Mouse (Mus musculus) limb, embryonic 12.5 days (tissue): Measurements from ENCODE around the gene Becn1. TPM values are rescaled to one million over a fixed set of nuclear protein-coding genes. Genes with fewer than 3 reads are reported as not detected.
A peak's percentile ranks its signal among the peaks of the same experiment; 100 is the strongest.

Experiments
- ATAC-seq: fragments of 200-750 bp; cut with Nextera tagmentation; 2 replicates; pipeline ENCODE4 v1.8.0; 2017; ENCODE audit warnings: low read depth, moderate TSS enrichment; ENCODE audit not compliant: insufficient number of reproducible peaks, insufficient read depth, low FRiP score, low TSS enrichment
- H3K27ac ChIP-seq: fragments of 300-500 bp; sonication (generic); 2 replicates; pipeline ENCODE4 v1.5.1; 2016; ENCODE audit warnings: mild to moderate bottlenecking, moderate library complexity
- H3K27me3 ChIP-seq: fragments of 300-500 bp; sonication (generic); 2 replicates; pipeline ENCODE4 v1.6.1; 2016; ENCODE audit warnings: mild to moderate bottlenecking, moderate library complexity
- H3K36me3 ChIP-seq: fragments of 300-500 bp; sonication (generic); 2 replicates; pipeline ENCODE4 v1.6.1; 2016; ENCODE audit warnings: mild to moderate bottlenecking, moderate library complexity
- H3K4me1 ChIP-seq: fragments of 300-500 bp; sonication (generic); replicated peaks from 2 replicates; pipeline ENCODE4 v1.6.1; 2016
- H3K4me2 ChIP-seq: fragments of 300-500 bp; sonication (generic); 2 replicates; pipeline ENCODE4 v1.6.1; 2016; ENCODE audit warnings: mild to moderate bottlenecking, moderate library complexity
- H3K4me3 ChIP-seq: fragments of 300-500 bp; sonication (generic); replicated peaks from 2 replicates; pipeline ENCODE4 v1.5.1; 2016; ENCODE audit warnings: mild to moderate bottlenecking
- H3K9ac ChIP-seq: fragments of 300-500 bp; sonication (generic); replicated peaks from 2 replicates; pipeline ENCODE4 v1.6.1; 2016; ENCODE audit warnings: mild to moderate bottlenecking, moderate library complexity
- H3K9me3 ChIP-seq: fragments of 300-500 bp; sonication (generic); 2 replicates; pipeline ENCODE4 v1.6.1; 2016; ENCODE audit warnings: mild to moderate bottlenecking, moderate library complexity
- WGBS: fragments of 180-500 bp; shearing (Covaris S2); methylation state at CpG from one replicate; pipeline ENCODE4 v1.1.7; 2016; 5-methylcytosine and 5-hydroxymethylcytosine counted together
- polyA plus RNA-seq: library from polyadenylated mRNA; unstranded; fragments of >200 nt; fragmentation: Nextera tagmentation; extraction: Ambion mirVana; gene quantifications from 2 replicates; pipeline ENCODE4 v1.2.1, GENCODE M21; 2016

Gene Becn1
- polyA plus RNA-seq, 1 experiment from 2014 or later, result 129 TPM

- H3K4me1 ChIP-seq, result peaks cover 11% of the 10 kb centered on the region
- peak overlapping the region; percentile 97 for H3K4me3 ChIP-seq
- H3K36me3 ChIP-seq, result peaks cover 27% of the 10 kb centered on the region
- H3K4me2 ChIP-seq, result peak overlapping the region; percentile 98
- H3K27ac ChIP-seq, result peak overlapping the region; percentile 66; the same call in 1 of the 2 replicates
- no peaks in the 10 kb centered on the region for H3K27me3 ChIP-seq
- 79% methylated on average over 8 of the region's 8 CpGs for WGBS
- no peaks in the 10 kb centered on the region for H3K9me3 ChIP-seq
- no peak for ATAC-seq
- H3K9ac ChIP-seq, result peak overlapping the region; percentile 85; the same call in 1 of the 2 replicates
These were observed 13.1 kb upstream of the Becn1 start for GRCm38 (mm10) chr11:101315082-101315650.

DNA sequence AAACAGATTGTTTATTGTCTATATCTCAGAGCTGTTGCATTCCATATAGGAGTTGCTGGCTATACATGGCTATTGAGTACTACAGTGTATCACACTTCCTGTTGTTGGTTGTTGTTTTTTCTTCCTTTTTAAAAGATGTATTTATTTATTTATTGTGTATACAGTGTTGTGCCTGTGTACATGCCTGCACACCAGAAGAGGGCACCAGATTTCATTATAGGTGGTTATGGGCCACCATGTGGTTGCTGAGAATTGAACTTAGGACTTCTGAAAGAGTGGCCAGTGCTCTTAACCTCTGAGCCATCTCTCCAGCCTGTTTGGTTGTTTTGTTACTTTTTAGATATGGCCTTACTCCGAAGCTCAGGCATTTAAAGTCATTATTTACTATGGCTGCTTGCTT, 12.5 kb upstream of the Becn1 start:
- no peak for ATAC-seq
- peaks cover 11% of the 10 kb centered on the region for H3K4me1 ChIP-seq
- H3K9ac ChIP-seq, result no peak overlapping the region
- no peaks in the 10 kb centered on the region for H3K27me3 ChIP-seq
- H3K27ac ChIP-seq, result no peak overlapping the region
- WGBS, result 94% methylated on average over 1 of the region's 1 CpGs
- H3K9me3 ChIP-seq, result no peaks in the 10 kb centered on the region
- H3K4me2 ChIP-seq, result no peak overlapping the region
- peaks cover 21% of the 10 kb centered on the region for H3K36me3 ChIP-seq
- no peak overlapping the region for H3K4me3 ChIP-seq

DNA sequence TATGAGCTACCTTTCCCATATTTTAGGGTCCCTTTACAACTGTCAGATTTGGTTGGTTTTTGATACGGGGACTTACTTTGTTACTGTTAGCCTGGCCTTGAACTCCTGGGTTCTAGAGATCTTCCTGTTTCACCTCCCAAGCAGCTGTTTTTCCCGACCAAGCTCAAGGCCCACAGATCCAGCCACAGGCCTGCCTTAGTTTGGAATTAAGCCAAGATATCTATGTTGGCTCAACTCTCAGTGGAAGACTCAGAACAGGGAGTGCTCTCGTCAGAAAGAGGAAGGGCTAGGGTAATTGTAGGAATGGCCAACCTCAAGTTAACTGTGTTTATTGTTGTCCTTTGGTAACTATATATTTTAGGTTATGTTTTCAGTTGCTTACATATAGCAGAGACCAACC, 10.1 kb upstream of the Becn1 start:
- Histone ChIP-seq H3K9ac (no peak overlapping the region), H3K27me3 (no peaks in the 10 kb centered on the region), H3K9me3 (no peaks in the 10 kb centered on the region), H3K36me3 (no peaks in the 10 kb centered on the region), H3K27ac (no peak overlapping the region), H3K4me1 (peaks cover 6% of the 10 kb centered on the region), H3K4me3 (no peak overlapping the region), H3K4me2 (no peak overlapping the region)
- ATAC-seq, result no peak
- WGBS, result 79% methylated on average over 3 of the region's 3 CpGs

GRCm38 (mm10) chr11:101311083-101311482, 9.0 kb upstream of the Becn1 start:
- no peak overlapping the region for H3K27ac ChIP-seq
- WGBS, result 93% methylated on average over 3 of the region's 3 CpGs
- no peaks in the 10 kb centered on the region for H3K4me1 ChIP-seq
- no peaks in the 10 kb centered on the region for H3K36me3 ChIP-seq
- H3K27me3 ChIP-seq, result no peaks in the 10 kb centered on the region
- H3K4me2 ChIP-seq, result no peak overlapping the region
- no peak for ATAC-seq
- no peaks in the 10 kb centered on the region for H3K9me3 ChIP-seq
- no peak overlapping the region for H3K9ac ChIP-seq
- H3K4me3 ChIP-seq, result no peak overlapping the region

DNA sequence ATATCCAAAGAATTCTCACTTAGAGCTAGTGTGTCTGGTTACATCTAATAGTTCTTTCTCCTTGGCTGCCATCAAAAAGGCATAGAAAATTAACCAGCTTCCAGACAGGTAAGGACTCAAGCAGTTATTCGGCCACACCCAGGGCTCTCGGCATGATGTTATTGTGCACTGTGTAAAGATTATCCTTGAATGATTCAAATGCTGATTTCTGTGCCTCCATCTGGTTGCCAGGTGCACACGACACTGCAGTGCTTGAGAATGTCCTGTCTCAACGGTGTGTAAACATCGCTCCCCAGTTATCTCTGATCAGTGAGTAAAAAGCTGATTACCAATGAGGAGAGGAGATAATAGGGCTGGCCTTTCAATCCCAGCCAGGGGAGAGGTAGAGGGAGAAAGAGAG, 5.7 kb upstream of the Becn1 start:
- Histone ChIP-seq H3K4me1 (no peaks in the 10 kb centered on the region), H3K4me2 (no peak overlapping the region), H3K27ac (no peak overlapping the region), H3K4me3 (no peak overlapping the region), H3K27me3 (no peaks in the 10 kb centered on the region), H3K36me3 (no peaks in the 10 kb centered on the region), H3K9ac (no peak overlapping the region), H3K9me3 (no peaks in the 10 kb centered on the region)
- 49% methylated on average over 5 of the region's 5 CpGs for WGBS
- ATAC-seq, result no peak

- Histone ChIP-seq H3K27ac (peak overlapping the region; percentile 35; the same call in 1 of the 2 replicates), H3K4me1 (peaks cover 11% of the 10 kb centered on the region), H3K27me3 (no peaks in the 10 kb centered on the region), H3K4me3 (peak overlapping the region; percentile 89), H3K4me2 (peak overlapping the region; percentile 98), H3K9me3 (no peaks in the 10 kb centered on the region), H3K36me3 (peaks cover 35% of the 10 kb centered on the region), H3K9ac (peak overlapping the region; percentile 83)
- 15% methylated on average over 26 of the region's 26 CpGs for WGBS
- no peak for ATAC-seq
These were observed 635 bp downstream of the Becn1 start for GRCm38 (mm10) chr11:101301299-101302003.

- Histone ChIP-seq H3K4me1 (peaks cover 11% of the 10 kb centered on the region), H3K27me3 (no peaks in the 10 kb centered on the region), H3K4me2 (peak overlapping the region; percentile 98), H3K4me3 (peak overlapping the region; percentile 89), H3K9me3 (no peaks in the 10 kb centered on the region), H3K36me3 (peaks cover 41% of the 10 kb centered on the region), H3K27ac (no peak overlapping the region), H3K9ac (peak overlapping the region; percentile 83)
- no peak for ATAC-seq
- WGBS, result 66% methylated on average over 7 of the region's 7 CpGs
These were observed 1.2 kb downstream of the Becn1 start for GRCm38 (mm10) chr11:101300881-101301280.

- 93% methylated on average over 8 of the region's 8 CpGs for WGBS
- H3K4me3 ChIP-seq, result no peak overlapping the region
- no peak for ATAC-seq
- H3K27ac ChIP-seq, result no peak overlapping the region
- no peak overlapping the region for H3K9ac ChIP-seq
- H3K4me1 ChIP-seq, result no peaks in the 10 kb centered on the region
- H3K4me2 ChIP-seq, result no peak overlapping the region
- H3K27me3 ChIP-seq, result no peaks in the 10 kb centered on the region
- H3K36me3 ChIP-seq, result peaks cover 96% of the 10 kb centered on the region
- no peaks in the 10 kb centered on the region for H3K9me3 ChIP-seq
These were observed 6.9 kb downstream of the Becn1 start for GRCm38 (mm10) chr11:101295191-101295590.

- Histone ChIP-seq H3K9me3 (no peaks in the 10 kb centered on the region), H3K4me3 (no peak overlapping the region), H3K27me3 (no peaks in the 10 kb centered on the region), H3K9ac (no peak overlapping the region), H3K36me3 (peaks cover 91% of the 10 kb centered on the region), H3K4me2 (no peak overlapping the region), H3K4me1 (no peaks in the 10 kb centered on the region), H3K27ac (no peak overlapping the region)
- no peak for ATAC-seq
- WGBS, result 94% methylated on average over 8 of the region's 8 CpGs
These were observed 10.9 kb downstream of the Becn1 start for GRCm38 (mm10) chr11:101291231-101291630.

- H3K27ac ChIP-seq, result no peak overlapping the region
- no peak overlapping the region for H3K4me2 ChIP-seq
- ATAC-seq, result no peak
- 85% methylated on average over 9 of the region's 9 CpGs for WGBS
- no peak overlapping the region for H3K4me3 ChIP-seq
- H3K9me3 ChIP-seq, result no peaks in the 10 kb centered on the region
- no peaks in the 10 kb centered on the region for H3K27me3 ChIP-seq
- no peak overlapping the region for H3K9ac ChIP-seq
- H3K36me3 ChIP-seq, result peaks cover 56% of the 10 kb centered on the region
- H3K4me1 ChIP-seq, result no peaks in the 10 kb centered on the region
These were observed 14.8 kb downstream of the Becn1 start for GRCm38 (mm10) chr11:101287306-101287705.

- no peak overlapping the region for H3K9ac ChIP-seq
- no peak for ATAC-seq
- H3K27ac ChIP-seq, result no peak overlapping the region
- no peak overlapping the region for H3K4me3 ChIP-seq
- H3K4me1 ChIP-seq, result 0 out of 2 replicates have a peak, but pooled peaks cover 4% of the 10 kb centered on the region
- H3K4me2 ChIP-seq, result no peak overlapping the region
- peaks cover 21% of the 10 kb centered on the region for H3K36me3 ChIP-seq
- 73% methylated on average over 4 of the region's 4 CpGs for WGBS
- H3K27me3 ChIP-seq, result peaks cover 6% of the 10 kb centered on the region; the same call in 1 of the 2 replicates
- no peaks in the 10 kb centered on the region for H3K9me3 ChIP-seq
These were observed 18.3 kb downstream of the Becn1 start for GRCm38 (mm10) chr11:101283805-101284204.
